Mouse (Mus musculus) lung, adult 2 months (tissue): Measurements from ENCODE around the gene Pde6g. TPM values are rescaled to one million over a fixed set of nuclear protein-coding genes. Genes with fewer than 3 reads are reported as not detected.

ENCODE experiments used
- DNase-seq: peaks from one replicate; pipeline ENCODE4 v3.0.0; 2022
- H3K4me1 ChIP-seq: fragments of 200-500 bp; 2 replicates; pipeline ENCODE4 v1.6.1; 2011; ENCODE audit warnings: low read length; ENCODE audit not compliant: control insufficient read depth, insufficient read depth
- H3K4me3 ChIP-seq: fragments of 200-500 bp; replicated peaks from 2 replicates; pipeline ENCODE3; 2011; ENCODE audit warnings: low read depth, mild to moderate bottlenecking, control low read depth, low read length; ENCODE audit errors: extremely low read depth
- CTCF ChIP-seq: fragments of 200-500 bp; IDR thresholded peaks from 2 replicates; pipeline ENCODE4 v1.5.1; 2011; ENCODE audit warnings: mild to moderate bottlenecking, low read length, control low read depth; ENCODE audit not compliant: insufficient read depth
- POLR2A ChIP-seq: fragments of 200-500 bp; IDR thresholded peaks from 2 replicates; pipeline ENCODE4 v1.6.1; 2011; ENCODE audit warnings: low read depth, mild to moderate bottlenecking, control low read depth, low read length, borderline replicate concordance; ENCODE audit errors: extremely low read depth
- WGBS: fragments of 180-500 bp; shearing (Covaris S2); methylation state at CpG from one replicate; pipeline ENCODE4 v1.1.7; 2018; 5-methylcytosine and 5-hydroxymethylcytosine counted together
- polyA plus RNA-seq: library from polyadenylated mRNA; depleted of rRNA; stranded (reverse); fragments of >200 nt; gene quantifications from 2 replicates; pipeline ENCODE4 v1.2.3, GENCODE M21; 2012

Gene Pde6g
- polyA plus RNA-seq, 1 experiment = 0.45 TPM

DNA sequence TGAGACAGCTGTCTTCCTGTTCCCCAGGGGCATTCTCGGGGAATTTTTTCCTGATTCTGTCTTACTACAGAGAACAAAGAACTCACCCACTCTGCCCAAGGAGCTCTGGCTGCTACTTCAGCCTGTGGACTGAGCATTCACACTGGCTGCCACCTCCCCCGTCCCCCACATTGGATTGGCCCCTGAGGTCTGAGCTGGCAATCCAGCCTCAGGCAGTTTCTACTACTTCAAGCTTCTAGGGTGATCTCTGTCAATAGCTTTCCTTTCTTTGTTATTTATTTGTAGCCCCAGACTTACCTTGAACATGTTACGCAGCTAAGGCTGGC, 39.5 kb upstream of the Pde6g start:
- WGBS = 21% methylated on average over 3 of the region's 3 CpGs
- Histone ChIP-seq H3K4me3 (peak overlapping the region; percentile 21), H3K4me1 (peaks cover 14% of the 10 kb centered on the region)
- no peak for DNase-seq
- TF ChIP-seq POLR2A (no peak), CTCF (no peak)

DNA sequence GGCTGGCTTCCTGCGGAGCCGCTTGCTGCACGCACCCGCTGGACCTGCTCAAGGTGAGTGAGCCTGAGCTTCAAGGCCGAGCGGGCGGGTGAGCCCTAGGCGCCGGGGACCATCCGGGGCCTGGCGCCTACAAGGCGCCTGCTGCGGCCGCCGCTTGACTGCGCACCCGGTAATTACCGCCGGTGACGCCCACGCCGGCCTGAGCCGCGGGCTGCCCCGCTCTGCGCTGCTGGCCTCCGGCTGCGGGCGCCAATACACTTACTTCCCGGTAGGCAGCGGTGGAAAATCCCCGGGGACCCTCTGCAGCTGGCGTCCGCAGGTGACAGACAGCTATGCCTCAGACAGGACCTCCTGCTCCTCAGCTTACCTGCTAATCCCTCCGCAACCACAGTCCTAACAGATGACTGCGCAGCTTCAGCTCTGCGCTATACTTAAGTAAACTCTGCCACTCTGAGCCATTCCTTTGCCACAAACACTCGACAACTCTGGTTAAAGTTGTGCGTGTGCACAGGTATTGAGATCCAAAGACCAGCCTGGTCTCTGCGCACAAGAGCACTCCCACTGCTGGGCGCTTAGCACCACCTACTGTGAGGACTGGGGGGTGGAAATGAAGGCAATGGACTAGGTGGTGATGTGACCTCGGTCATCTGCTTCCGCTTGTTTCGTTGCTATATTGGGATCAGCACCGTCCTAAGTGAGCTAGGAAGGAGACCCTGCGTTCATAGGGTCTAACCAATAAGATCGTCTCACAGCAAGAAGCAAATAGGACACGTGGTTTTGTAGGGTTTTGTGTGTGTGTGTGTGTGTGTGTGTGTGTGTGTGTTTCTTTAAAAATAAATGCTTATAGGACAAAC, 39.0 kb upstream of the Pde6g start:
- peak; percentile 29; the same call in 1 of the 2 replicates for TF ChIP-seq CTCF
- TF ChIP-seq POLR2A = peak; percentile 48; the same call in 1 of the 2 replicates
- WGBS = under 1% methylated on average over 48 of the region's 48 CpGs
- DNase-seq = peak; percentile 52
- Histone ChIP-seq H3K4me1 (peaks cover 14% of the 10 kb centered on the region), H3K4me3 (peak overlapping the region; percentile 98)

DNA sequence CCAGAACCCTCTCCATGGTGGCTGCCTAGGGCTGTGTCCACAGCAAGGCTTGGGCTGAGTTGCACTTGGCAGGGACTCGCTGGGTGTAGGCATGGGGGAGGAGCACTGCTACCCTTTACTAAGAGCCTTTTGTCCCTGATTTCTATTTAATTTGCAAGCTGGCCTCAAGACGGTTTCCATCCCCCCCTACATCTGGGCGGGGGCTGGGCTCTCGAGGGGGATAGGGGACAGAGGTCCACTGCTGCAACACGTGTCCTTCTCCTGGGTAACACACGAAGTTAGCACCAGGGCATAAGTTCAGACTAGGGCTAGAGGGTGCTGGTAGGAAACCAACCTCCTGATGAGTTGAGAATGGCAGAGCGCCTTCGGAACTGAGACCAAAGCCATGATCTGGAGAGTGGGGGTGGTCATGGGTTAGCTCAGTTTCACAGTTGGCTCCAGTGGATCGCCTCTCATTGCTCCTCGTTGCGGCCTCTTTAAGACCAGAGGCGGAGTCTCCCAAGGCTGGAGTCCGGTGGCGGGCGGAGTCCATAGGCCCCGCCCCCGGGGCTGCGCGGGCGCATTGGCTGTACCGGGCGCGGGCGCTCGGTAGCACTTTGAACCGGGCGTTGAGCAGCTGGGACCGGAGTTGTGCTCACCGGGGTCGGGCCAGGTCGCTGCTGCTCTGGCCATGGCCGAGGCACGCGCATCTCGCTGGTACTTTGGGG, 38.2 kb upstream of the Pde6g start, which contains the start of gene Slc25a10:
Gene Slc25a10 (plus strand): TSS at position 524 of the 707 bp plus-strand sequence.
- under 1% methylated on average over 35 of the region's 35 CpGs for WGBS
- peak; percentile 85 for DNase-seq
- TF ChIP-seq POLR2A (peak; percentile 37; the same call in 1 of the 2 replicates), CTCF (no peak)
- Histone ChIP-seq H3K4me3 (peak within 1 kb of the TSS; percentile 98), H3K4me1 (peaks cover 14% of the 10 kb centered on the region)

DNA sequence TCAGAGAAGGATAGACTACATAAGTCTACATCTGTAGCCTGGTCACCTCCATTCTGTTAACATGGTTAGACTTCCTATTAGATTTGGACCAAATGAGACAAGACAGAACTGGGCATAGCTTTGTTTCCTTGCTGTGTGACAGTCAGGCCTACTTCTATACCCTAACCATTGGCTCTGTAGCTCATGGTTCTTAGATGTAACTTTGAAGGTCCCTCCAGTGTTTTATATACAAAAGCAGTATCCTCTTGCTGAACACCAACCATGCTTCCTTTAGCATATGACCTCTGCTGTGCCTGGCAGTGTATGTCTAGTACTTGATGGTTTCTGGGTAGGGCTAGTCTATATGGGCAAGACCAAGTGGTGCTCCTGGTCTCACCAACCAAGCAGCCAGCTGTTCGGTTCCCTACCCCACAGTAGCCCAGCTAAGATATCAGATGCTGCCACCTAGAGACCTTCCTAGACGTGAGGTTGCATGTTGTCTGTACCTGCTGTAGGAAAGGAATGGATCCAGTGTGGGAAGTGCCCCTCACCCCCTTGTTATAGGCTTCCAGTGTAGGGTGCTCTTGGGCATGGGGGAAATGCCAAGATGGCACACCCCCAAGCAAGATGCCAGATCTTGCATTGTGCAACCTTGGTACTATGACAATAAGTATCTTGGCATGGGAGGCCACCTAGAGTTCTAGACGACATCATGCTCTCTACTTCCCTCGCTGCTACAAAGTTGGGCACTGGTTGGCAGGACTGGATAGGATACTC, 37.2 kb upstream of the Pde6g start:
- Histone ChIP-seq H3K4me1 (peaks cover 16% of the 10 kb centered on the region), H3K4me3 (no peak overlapping the region)
- peak; percentile 42 for DNase-seq
- TF ChIP-seq CTCF = no peak
- no peak for TF ChIP-seq POLR2A
- 29% methylated on average over 4 of the region's 4 CpGs for WGBS

DNA sequence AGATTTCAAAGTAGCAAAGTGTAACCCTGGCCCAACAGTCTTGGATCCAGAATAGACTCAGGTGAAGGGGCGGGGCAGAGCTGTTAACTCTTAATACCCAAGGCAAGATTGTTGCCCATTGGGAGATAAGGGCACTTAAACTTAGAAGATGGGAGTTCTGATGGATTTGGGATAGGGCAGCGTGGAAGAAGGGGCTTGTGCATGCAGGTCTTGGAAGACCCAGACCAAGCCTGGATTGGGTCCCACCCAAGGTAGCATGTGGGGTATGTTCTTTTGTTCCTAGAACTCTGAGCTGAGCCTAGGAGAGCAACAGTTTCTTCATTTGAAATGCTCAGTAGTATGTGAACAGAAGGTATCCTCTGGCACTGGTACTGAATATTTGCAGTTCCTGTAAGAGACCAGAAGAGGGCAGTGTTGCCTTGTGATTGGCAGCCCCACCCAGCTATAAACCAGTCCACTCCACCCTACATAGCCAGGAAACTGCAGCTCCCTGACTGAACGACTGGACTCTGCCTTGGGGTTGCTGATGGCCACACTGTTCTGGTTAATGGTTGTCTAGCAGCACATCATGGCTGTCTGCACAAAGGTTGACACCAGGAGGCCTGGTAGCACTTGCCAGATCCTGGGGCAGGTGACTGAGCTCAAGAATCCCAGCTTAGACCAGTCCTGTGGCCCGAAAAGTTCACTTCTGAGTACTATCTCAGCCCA, 35.9 kb upstream of the Pde6g start:
- WGBS = 59% methylated on average over 4 of the region's 4 CpGs
- TF ChIP-seq CTCF (peak; percentile 80), POLR2A (no peak; the same call in 1 of the 2 replicates)
- Histone ChIP-seq H3K4me1 (peaks cover 21% of the 10 kb centered on the region), H3K4me3 (no peak overlapping the region)
- DNase-seq = peak; percentile 59

DNA sequence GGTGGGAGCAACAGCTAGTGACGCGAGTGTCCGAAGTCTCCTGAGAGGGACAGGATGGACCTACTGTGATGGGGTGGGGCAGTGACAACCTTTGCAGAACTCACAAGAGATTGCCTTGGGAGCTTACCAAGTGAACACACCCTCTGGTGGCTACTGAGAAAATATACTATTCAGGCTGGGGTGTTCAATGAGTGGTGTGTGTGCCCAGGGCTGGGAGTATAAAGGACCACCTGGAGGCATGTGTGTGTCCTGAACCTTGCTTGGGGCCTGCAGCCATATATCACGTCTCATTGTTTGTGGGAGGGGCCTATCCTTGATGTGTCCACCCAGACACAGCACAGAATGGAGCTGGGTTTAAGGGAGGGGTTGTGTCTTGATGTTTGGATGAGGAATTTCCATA, 35.2 kb upstream of the Pde6g start:
- 71% methylated on average over 4 of the region's 4 CpGs for WGBS
- no peak for DNase-seq
- Histone ChIP-seq H3K4me3 (no peak overlapping the region), H3K4me1 (peaks cover 21% of the 10 kb centered on the region)
- no peak for TF ChIP-seq CTCF
- TF ChIP-seq POLR2A = no peak

DNA sequence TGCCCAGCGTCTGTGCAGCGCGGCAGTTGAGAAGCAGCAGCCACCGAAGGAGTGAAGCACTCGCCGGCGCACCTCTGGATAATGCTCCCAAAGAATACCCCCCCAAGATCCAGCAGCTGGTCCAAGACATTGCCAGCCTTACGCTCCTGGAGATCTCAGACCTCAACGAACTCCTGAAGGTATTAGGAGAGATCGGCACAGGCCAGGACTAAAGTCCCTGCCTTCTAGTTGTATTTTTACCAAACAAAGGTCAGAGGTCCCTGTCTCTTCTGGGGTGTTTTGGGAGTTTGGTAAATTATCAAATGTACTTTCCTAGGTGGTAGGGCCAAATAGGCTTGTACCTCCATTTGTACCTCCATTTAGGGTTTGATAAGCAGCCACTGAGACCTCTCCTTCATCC, 32.0 kb upstream of the Pde6g start:
- peak overlapping the region; percentile 68 for H3K4me3 ChIP-seq
- no peak for TF ChIP-seq POLR2A
- no peak for TF ChIP-seq CTCF
- H3K4me1 ChIP-seq = peaks cover 10% of the 10 kb centered on the region
- DNase-seq = no peak
- WGBS = 7% methylated on average over 10 of the region's 10 CpGs

DNA sequence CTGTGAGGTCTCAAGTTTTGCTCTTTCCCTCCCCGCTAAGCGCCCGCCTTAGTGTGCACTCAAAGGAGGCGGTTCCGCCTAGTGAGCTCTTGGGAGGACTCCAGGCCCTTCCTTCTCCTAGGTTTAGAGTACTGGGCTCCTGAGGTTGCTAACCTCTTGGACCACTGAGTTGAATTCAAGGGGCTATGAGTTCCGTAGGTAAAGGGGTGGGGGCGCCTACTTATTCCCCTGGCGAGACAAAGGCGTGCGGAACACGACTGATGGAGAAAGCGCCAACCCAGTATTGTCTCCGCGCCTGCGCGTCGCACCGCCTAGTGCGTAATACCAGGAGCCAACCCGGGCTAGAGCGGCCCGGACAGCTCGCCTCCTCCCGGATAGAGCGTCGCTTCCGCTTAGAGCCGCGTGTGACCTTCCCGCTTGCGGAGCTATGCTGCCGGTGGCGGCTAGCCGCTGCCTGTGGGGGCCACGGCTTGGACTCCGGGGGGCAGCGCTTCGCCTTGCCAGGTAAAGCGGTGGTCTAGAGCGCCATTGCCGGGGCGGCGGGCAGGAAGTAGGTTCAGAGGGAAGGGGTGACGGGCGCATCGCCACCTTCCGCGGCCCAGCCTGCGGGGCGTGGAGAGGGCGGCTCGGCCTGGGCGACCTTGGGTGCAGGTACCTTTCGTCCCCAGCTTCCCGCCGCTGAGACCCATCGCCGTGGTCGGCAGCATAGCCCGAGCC, 31.1 kb upstream of the Pde6g start, which contains the start of gene Mrpl12:
Gene Mrpl12 (plus strand): TSS at position 349 of the 717 bp plus-strand sequence.
- peak; percentile 88 for DNase-seq
- under 1% methylated on average over 60 of the region's 60 CpGs for WGBS
- Histone ChIP-seq H3K4me1 (peaks cover 8% of the 10 kb centered on the region), H3K4me3 (peak within 1 kb of the TSS; percentile 68)
- TF ChIP-seq CTCF (no peak), POLR2A (peak; percentile 81; the same call in 1 of the 2 replicates)
